Mouse (Mus musculus) activated CD4-positive, CD25-positive, alpha-beta regulatory T cell, adult 4 months (primary cell): Measurements from ENCODE around the gene Mrps14. TPM values are rescaled to one million over a fixed set of nuclear protein-coding genes. Genes with fewer than 3 reads are reported as not detected.

Experiments
- ATAC-seq: one replicate; pipeline ENCODE4 v1.8.0; 2017
- polyA plus RNA-seq, 2 experiments: library from polyadenylated mRNA; unstranded; fragments of 100-300 nt; shearing (Covaris generic); gene quantifications; one replicate each; pipeline ENCODE4 v1.2.1; 2017

The Mrps14 gene
- polyA plus RNA-seq, 2 experiments from 2014 or later = 251 to 260 TPM

DNA sequence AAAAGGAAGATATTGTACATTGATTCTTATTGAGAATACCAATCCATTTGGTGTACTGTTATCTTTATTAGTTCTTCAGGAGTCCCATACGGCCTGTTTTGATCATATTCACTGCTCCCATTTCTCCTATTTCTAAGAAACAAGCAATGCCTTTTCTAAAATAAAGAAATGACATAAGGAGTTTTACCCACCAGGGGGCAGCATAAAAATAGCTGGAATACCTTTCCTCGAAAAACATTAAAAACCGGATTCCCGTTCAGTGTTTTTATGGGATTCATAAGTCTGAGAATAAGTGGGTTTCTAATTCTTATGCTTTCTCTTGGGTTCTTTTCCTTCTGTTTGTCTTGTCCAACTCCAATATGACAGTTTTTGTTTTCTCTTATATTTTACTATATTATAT lies 36.0 kb downstream of the Mrps14 start:
- no peak for ATAC-seq

DNA sequence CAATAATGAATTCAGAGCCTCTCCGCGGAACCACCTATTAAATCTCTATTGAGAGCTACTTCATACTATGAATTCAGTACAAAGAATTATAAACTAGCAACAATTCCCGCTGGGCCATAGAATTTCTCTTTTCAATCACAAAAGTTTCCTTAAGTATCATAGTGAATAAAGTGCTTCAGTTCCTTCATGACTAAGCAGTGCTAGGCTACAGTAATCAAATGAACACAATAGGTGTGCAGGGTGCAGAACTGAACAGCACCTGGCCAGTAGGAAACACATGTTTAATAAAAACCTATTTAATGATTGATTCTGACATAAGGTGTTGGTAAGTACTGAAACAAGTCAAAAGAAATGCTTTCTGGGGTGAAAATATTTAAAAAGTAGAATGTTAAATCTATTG lies 37.1 kb downstream of the Mrps14 start:
- ATAC-seq = no peak

DNA sequence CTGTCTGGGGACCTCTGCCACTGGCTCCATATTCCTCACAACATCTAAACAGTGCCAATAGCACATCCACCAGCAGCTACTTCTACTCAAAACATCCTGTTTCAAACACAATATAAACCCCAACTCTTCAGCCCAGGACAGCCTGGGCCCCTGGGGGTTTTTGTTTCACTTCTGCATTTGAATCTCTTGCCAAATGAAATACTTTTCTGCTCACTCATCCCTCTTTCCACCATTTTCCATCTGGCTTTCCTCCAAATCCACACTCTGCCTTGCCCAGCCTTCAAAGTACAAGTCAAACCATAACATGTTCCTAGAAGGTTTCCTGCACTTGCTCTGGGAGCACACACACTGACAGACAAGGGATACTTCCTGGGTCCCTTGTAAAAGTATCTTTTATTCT lies 38.9 kb downstream of the Mrps14 start:
- ATAC-seq = peak; percentile 57

DNA sequence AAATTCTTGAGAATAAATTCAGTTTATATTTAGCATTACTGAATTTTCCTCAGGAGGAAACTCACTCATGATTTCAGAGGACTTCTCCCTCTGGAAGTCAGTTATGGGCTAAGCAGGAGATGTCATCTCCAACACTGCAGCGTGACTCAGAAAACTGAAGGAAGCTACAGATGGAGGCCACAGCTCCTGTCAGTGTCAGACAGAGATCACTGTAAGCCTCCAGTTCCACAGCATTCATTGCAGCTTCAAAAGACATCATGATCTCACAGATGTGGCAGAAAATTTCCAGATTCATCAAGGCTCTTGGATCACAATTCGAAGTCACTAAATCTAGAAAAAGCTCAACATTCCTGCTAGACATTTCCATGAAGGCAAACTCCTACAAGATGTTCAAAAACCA lies 43.0 kb downstream of the Mrps14 start:
- ATAC-seq = no peak

DNA sequence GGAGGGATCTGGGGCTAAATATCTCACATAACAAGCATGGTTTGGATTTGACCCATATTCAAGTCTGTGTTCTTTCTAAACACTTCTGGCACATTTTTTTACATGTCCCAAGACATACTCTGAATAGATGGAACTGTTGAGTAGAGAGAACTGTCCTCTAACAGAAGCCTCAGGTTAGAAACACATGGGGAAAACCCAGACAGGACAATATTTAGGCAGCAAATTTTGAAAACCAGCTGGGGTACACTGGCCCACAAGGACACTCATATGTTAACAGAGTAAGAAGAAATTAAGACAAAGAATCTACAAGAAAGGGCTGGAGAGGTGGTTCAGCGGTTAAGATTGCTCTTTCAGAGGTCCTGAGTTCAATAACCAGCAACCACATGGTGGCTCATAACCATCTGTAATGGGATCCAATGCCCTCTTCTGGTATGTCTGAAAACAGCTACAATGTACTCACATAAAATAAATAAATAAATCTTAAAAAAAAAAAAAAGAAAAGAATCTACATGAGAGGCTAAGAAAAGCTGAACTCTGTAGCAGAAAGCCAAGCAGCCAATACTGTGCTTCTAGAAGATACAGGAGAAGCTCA lies 43.9 kb downstream of the Mrps14 start:
- ATAC-seq = no peak

DNA sequence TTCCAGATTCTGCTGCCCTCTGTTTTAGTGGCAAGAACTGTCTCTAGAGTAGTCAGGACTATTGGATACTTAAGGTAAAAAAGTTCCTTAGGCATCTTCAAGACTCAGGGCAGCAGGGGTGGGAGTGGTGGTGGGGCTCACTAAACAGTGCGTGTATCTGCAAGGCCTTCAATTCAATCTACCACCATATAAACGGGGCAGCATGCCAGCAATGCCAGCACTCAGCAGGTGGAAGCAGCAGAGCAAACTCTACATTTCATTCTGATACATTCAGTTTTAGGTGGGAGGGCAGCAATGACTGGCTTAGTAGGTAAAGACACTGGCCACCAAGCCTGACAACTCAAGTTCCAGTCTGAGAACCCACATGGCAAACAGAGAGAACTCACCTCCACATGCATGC lies 45.1 kb downstream of the Mrps14 start:
- ATAC-seq = no peak

DNA sequence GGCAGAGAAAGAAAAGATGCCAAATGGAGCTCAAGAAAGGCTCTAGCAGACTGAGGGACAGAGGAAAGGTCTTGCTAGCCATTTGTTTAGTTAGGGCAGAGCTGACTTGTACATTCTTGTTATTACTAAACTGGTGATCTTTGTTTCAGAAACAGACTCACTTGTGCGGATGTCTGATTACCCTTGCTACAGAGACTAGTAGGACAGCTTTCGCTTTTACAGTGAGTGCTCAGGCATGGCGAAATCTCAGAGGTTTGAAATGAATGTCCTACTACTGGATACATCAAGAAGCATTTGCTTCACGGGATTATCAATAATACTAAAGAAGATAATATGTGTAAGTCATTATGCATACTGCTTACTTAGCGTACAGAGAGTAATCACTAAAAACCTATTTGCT lies 49.7 kb downstream of the Mrps14 start:
- peak; percentile 36 for ATAC-seq

DNA sequence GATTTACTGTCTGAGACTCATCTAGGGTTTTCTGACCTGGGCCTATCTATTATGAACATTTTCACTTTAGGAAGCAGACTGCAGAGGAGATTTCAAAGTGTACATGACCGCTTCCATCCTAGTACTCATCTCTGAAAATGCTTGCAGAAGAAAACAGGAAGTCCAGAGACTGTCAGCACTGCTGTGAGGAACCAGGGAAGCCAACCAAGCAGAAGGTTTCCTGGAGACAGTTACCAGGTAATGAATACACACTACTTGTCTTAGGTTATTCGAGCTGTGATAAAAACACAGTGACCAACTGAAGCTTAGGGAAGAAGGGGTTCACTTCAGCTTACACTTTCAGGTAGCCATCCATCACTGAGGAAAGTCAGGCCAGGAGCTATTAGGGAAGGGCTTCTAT lies 50.9 kb downstream of the Mrps14 start:
- peak; percentile 63 for ATAC-seq

DNA sequence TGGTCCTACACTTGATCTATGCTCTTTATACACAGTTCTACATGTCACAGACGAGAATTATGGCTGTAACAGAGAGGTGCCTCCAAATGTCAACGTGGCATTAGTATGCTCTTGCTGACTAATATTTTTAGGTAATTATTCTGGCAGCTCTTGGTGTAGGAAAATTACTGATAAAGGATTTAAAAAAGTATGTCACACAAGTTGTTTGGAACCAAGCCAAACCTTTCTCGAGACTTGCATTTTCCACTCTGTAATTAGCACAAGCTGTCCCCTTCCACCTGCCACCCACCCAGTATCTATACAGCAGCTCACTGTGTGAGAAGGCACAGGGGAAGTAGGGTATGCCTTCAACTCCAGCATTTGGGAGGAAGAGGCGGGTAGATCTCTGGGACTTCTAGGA lies 51.8 kb downstream of the Mrps14 start:
- peak; percentile 30 for ATAC-seq

DNA sequence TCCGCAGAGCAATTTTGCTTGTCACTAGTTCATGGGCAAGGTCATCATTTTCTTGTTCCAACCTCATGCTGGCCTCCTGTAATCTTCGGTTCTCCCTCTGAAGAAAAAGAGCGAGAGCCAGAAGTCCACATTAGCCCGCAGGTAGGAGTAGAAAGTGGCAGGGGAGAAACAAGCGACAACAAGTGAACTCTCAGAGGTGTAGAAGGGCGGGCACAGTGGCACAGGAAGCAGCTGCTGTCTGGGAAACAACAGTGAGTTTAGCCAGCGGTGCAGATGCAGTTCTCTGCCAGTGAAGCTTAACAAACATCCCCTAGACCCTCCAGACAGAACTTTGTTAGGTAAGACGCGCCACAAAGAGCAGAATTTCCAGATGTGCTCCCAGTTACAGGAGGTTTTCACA lies 52.5 kb downstream of the Mrps14 start:
- peak; percentile 55 for ATAC-seq

DNA sequence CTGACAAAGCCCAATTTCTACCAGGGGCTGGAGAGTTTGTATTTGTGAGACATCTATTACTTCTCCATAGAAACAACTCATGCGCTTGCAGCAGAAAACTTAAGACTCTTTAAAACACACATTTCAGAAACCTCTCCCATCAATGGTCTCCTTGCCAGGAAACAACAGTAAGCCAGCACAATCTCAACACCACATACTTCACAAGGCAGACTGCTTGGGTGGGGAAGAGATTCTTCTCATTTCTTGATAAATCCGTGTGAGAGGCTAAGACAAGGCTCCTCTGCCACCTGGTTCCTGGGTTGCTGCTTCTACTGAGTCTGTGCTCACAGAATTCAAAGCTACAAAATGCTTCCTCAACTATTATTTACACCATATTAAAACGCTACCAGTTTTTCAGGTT lies 54.8 kb downstream of the Mrps14 start:
- no peak for ATAC-seq

DNA sequence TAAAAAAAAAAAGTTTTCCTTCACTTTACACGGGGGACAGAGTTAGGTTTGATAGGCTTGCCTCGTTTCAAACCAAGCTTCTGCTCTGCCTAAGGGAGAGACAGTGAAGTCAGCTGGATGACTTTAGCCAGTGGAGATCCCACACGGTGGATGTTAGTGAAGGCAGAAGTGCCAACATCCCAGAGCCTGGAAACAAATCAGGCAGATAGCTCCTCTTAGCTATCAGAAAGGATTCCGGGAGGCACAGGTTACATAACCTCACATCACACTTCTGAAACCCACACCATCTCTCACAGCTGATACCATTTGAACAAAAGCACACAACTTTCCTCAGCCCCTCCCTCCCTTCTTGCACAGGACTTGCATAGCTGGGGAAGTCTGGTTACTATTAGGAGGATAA lies 55.8 kb downstream of the Mrps14 start:
- ATAC-seq = no peak

DNA sequence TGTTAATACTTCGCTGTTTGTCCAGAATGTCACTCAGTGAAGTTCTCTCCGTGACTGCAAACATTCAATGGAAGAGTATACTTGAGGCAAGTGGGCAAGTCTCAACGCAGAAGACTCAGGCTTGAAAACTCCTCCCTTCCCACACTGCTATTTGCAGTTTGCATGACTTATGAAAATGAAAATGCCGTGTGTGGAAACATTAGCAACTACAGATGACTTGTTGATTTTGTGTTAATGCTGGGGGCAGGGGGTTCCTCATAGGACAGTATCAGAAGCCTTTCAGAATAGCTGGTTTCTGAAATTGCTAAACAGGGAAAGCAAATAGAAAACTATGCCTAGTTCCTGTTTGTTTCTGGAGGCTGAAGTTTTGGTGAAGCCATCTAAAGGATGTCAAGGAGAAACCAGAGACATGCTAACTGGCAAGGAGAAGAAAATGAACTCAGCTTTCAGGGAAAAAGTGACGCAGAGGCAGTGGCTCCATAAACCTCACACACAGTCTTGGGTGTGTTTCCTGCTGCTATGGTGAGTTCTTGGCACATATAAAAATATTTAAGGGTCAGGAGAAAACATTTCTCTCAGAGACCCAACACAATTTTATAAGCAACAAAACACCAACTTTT lies 56.5 kb downstream of the Mrps14 start:
- no peak for ATAC-seq

Other genes with a start within 250 kb of the Mrps14 start
- gene 4930523C07Rik, start 150.8 kb upstream of the Mrps14 start, polyA plus RNA-seq = 100 to 1,000 TPM; 144 to 219 TPM
- under 1 TPM in 1 of 2 experiments, not detected in 1; 0.15 TPM for gene Tnn, start 41.6 kb upstream of the Mrps14 start, polyA plus RNA-seq
- gene Cacybp, start 17.7 kb downstream of the Mrps14 start, polyA plus RNA-seq = 100 to 1,000 TPM; 114 to 115 TPM